Mouse (Mus musculus): ENCODE measurements around the gene Bdh2. TPM values are rescaled to one million over a fixed set of nuclear protein-coding genes. Genes with fewer than 3 reads are reported as not detected.

Gene Bdh2
- total RNA-seq, 1 experiment from 2014 or later: not detected

GRCm38 (mm10) chr3:135347739-135348264 is 66.8 kb downstream of the Bdh2 start, which contains the start of gene Slc9b1:
Gene Slc9b1 (plus strand): TSS chr3:135348029.
- ATAC-seq (ENCODE audit: extremely low read depth, insufficient number of reproducible peaks, low FRiP score, poor library complexity, severe bottlenecking): no peak

DNA sequence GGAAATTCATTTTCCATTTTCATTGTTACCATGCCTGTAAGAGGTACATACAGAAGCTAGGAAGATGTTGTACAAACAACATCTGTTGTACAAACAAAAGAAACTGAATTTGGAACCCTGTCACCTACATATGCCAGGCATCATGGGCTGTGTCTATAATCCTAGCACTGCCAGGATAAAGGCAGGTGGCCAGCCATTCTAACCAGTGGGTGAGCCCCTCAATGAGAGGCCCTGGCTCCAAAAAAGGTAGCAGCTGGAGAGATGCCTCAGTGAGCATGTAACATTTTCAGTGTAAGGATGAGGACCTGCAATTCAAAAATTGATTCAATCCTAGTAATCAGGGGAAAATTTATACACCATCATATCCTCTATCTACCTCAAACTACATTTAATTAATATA is 68.0 kb downstream of the Bdh2 start:
- no peak for ATAC-seq (ENCODE audit: extremely low read depth, insufficient number of reproducible peaks, low FRiP score, poor library complexity, severe bottlenecking)

GRCm38 (mm10) chr3:135351857-135352256 is 70.8 kb downstream of the Bdh2 start:
- no peak for ATAC-seq (ENCODE audit: extremely low read depth, insufficient number of reproducible peaks, low FRiP score, poor library complexity, severe bottlenecking)

Other genes starting within 250 kb of the Bdh2 start
- gene Cenpe, start 68.7 kb upstream of the Bdh2 start, total RNA-seq (2017): 1.0 and 1.6 TPM in 2 replicates
- 0.74 and 1.2 TPM in 2 replicates for gene Slc9b2, start 26.5 kb downstream of the Bdh2 start, total RNA-seq (2017)
- gene Slc9b1, start 66.8 kb downstream of the Bdh2 start, total RNA-seq (2017): not detected in 2 replicates
- gene Cisd2, start 142.7 kb downstream of the Bdh2 start, total RNA-seq (2017): 55.0 and 58.2 TPM in 2 replicates
- 572 and 587 TPM in 2 replicates for gene Ube2d3, start 156.9 kb downstream of the Bdh2 start, total RNA-seq (2017)
- gene Manba, start 204.4 kb downstream of the Bdh2 start, total RNA-seq (2017): 36.7 and 45.9 TPM in 2 replicates

All from neutrophil, adult 5-6 weeks (primary cell).